Mouse (Mus musculus) embryonic facial prominence, embryonic 14.5 days (tissue): ENCODE data around the gene Chn1. TPM values are rescaled to one million over a fixed set of nuclear protein-coding genes. Genes with fewer than 3 reads are reported as not detected.
A peak's percentile ranks its signal among the peaks of the same experiment; 100 is the strongest.

ENCODE experiments used
- ATAC-seq: fragments of 200-750 bp; cut with Nextera tagmentation; 2 replicates; pipeline ENCODE4 v1.8.0; 2017; ENCODE audit warnings: low read depth, moderate number of reproducible peaks, moderate TSS enrichment
- DNase-seq: peaks from one replicate; pipeline ENCODE4 v3.0.0-alpha.2; 2015; ENCODE audit warnings: low spot score
- H3K27ac ChIP-seq: fragments of 300-500 bp; sonication (generic); replicated peaks from 2 replicates; pipeline ENCODE4 v1.5.1; 2014; ENCODE audit warnings: low read depth, mild to moderate bottlenecking, low read length, moderate library complexity
- H3K27me3 ChIP-seq: fragments of 300-500 bp; sonication (generic); replicated peaks from 2 replicates; pipeline ENCODE4 v1.6.1; 2014; ENCODE audit warnings: low read length; ENCODE audit not compliant: control insufficient read depth, insufficient read depth
- H3K36me3 ChIP-seq: fragments of 300-500 bp; sonication (generic); 2 replicates; pipeline ENCODE4 v1.6.1; 2014; ENCODE audit warnings: low read length, mixed read lengths; ENCODE audit not compliant: control insufficient read depth, insufficient read depth
- H3K4me1 ChIP-seq: fragments of 300-500 bp; sonication (generic); 2 replicates; pipeline ENCODE4 v1.6.1; 2014; ENCODE audit warnings: antibody characterized with exemption, low read length; ENCODE audit not compliant: control insufficient read depth, insufficient read depth
- H3K4me2 ChIP-seq: fragments of 300-500 bp; sonication (generic); 2 replicates; pipeline ENCODE4 v1.6.1; 2014; ENCODE audit warnings: low read depth, mild to moderate bottlenecking, low read length, moderate library complexity, mixed read lengths
- H3K4me3 ChIP-seq: fragments of 300-500 bp; sonication (generic); 2 replicates; pipeline ENCODE4 v1.5.1; 2014; ENCODE audit warnings: low read depth, mild to moderate bottlenecking, low read length
- H3K9ac ChIP-seq: fragments of 300-500 bp; sonication (generic); 2 replicates; pipeline ENCODE4 v1.6.1; 2014; ENCODE audit warnings: low read depth, mild to moderate bottlenecking, low read length, moderate library complexity, mixed read lengths
- H3K9me3 ChIP-seq: fragments of 300-500 bp; sonication (generic); 2 replicates; pipeline ENCODE4 v1.6.1; 2016; ENCODE audit warnings: low read length; ENCODE audit not compliant: control insufficient read depth
- WGBS: fragments of 180-500 bp; shearing (Covaris S2); extraction: QIAGEN DNeasy Blood & Tissue Kit; methylation state at CpG from one replicate; pipeline ENCODE4 v1.1.7; 2014; 5-methylcytosine and 5-hydroxymethylcytosine counted together
- polyA plus RNA-seq: library from polyadenylated mRNA; unstranded; fragments of >200 nt; fragmentation: Nextera tagmentation; extraction: Ambion mirVana; gene quantifications from 2 replicates; pipeline ENCODE4 v1.2.1, GENCODE M21; 2014

Gene Chn1
- polyA plus RNA-seq, 1 experiment from 2014 or later = 35.5 TPM

DNA sequence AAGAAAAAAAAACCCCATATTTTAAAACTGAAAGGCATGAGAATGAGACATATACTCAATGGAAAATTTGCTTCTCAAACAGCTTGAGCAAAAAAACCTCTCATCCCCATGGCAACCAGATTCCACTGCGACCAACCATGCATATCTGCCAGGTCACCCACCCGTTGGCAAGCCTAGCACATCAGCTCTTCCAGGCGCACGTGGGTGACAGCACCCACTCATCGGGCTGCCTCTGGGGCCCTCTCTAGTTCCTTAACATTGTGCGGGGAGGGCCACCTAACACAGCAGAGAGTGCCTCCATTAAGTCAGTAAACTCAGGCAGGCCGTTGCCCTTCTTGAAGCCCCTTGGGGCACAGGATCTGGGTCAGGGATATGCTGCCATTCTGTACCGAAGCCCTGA is 170.1 kb downstream of the Chn1 start:
- Histone ChIP-seq H3K36me3 (no peaks in the 10 kb centered on the region), H3K9ac (no peak overlapping the region), H3K27ac (no peak overlapping the region), H3K4me3 (no peak overlapping the region), H3K4me1 (0 out of 2 replicates have a peak, but pooled peaks cover 7% of the 10 kb centered on the region), H3K9me3 (no peaks in the 10 kb centered on the region), H3K27me3 (no peaks in the 10 kb centered on the region), H3K4me2 (no peak overlapping the region)
- ATAC-seq (no peak), DNase-seq (no peak)
- 67% methylated on average over 8 of the region's 8 CpGs for WGBS

DNA sequence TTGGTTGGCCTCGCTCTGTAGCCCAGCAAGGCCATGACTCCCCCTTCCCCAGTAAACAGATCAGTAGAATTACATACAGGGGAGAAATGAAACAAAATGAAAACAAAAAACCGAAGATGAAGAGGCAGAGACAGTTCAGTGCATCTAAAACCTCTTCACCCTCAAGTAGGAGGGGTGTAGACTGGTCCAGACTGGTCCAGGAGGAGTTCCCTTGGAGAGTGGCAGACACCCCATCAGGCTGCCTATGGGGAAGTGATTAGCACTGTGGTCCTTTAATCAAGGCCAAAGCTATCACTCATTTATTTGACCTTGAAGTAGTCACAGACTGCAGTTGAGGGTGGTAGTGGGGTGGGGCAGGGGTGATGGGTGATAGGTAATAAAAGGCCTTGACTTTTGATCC is 170.6 kb downstream of the Chn1 start:
- no peak for ATAC-seq
- no peaks in the 10 kb centered on the region for H3K9me3 ChIP-seq
- WGBS = 70% methylated on average over 2 of the region's 2 CpGs

DNA sequence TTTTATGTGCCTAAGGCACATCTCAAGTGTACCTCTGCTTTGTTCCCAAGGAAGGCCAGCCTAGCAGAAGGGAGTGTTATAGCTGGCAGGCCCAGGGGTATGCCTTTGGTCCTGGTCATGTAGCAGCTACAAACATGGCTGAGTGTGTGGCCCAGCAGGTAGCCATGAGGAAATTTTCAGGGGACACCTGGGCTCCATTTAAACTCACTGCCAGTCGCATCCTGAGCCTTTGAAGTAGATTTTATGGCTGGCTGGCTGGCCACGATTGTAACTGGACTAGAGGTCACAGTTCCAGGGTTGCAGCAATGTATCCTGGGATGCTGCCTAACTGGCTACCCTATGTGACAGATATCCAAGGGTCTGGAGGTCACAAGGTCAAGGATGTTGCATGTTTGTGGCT is 174.5 kb downstream of the Chn1 start:
- no peaks in the 10 kb centered on the region for H3K36me3 ChIP-seq
- 52% methylated on average over 2 of the region's 2 CpGs for WGBS
- H3K4me3 ChIP-seq = no peak overlapping the region
- no peak overlapping the region for H3K27ac ChIP-seq
- no peak for DNase-seq
- ATAC-seq = no peak
- no peak overlapping the region for H3K9ac ChIP-seq
- no peaks in the 10 kb centered on the region for H3K9me3 ChIP-seq
- H3K4me2 ChIP-seq = no peak overlapping the region
- 0 out of 2 replicates have a peak, but pooled peaks cover 11% of the 10 kb centered on the region for H3K4me1 ChIP-seq
- no peaks in the 10 kb centered on the region for H3K27me3 ChIP-seq

More for the DNA sequence above, 170.6 kb downstream of the Chn1 start:
- no peaks in the 10 kb centered on the region for H3K27me3 ChIP-seq
- no peak overlapping the region for H3K27ac ChIP-seq
- H3K9ac ChIP-seq = no peak overlapping the region
- no peak overlapping the region for H3K4me3 ChIP-seq
- H3K36me3 ChIP-seq = no peaks in the 10 kb centered on the region
- no peak overlapping the region for H3K4me2 ChIP-seq
- DNase-seq = no peak
- 0 out of 2 replicates have a peak, but pooled peaks cover 7% of the 10 kb centered on the region for H3K4me1 ChIP-seq

DNA sequence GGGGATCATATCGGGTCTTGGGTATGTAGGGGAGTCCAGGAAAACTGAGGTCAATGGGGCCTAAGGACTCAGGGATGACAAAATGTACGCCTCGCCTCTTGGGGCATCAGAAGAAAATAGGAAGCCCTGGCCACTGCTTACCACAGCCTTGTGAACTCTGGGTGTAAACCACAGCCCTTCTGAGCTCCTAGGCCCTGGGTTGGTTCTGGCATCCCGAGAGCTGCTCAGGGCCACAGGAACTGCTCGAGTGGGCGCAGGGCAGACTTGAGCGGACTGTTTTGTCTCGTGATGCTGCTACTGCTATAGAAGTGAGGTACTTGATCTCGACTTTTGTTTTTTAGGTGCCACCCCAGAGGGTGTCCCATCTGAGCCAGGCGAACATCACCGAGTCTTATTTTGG is 177.4 kb downstream of the Chn1 start:
- no peaks in the 10 kb centered on the region for H3K9me3 ChIP-seq

DNA sequence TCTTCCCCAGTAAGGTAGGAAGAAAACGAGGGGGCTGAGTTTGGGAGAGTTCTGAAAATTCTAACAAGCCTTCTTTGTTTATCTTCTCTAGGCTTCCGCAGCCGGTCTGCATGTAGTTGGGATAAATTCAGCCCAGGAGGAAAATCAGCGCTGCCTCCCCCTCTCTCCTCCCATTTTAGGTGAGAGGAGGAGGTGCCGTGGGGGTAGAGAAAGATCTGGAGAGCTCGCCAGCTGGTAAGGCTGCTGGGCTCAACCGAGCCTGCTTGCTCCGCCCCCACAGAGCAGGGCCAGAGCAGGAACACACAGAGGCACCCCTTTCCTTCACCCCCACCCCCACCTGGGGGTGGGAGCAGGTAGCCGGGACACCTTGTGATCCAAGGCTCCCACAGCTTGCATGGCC is 178.4 kb downstream of the Chn1 start:
- Histone ChIP-seq H3K9me3 (no peaks in the 10 kb centered on the region), H3K4me1 (peaks cover 25% of the 10 kb centered on the region), H3K36me3 (no peaks in the 10 kb centered on the region), H3K27me3 (no peaks in the 10 kb centered on the region), H3K9ac (peak overlapping the region; percentile 8; the same call in 1 of the 2 replicates), H3K27ac (peak overlapping the region; percentile 48; the same call in 1 of the 2 replicates), H3K4me2 (peak overlapping the region; percentile 47), H3K4me3 (peak overlapping the region; percentile 6; the same call in 1 of the 2 replicates)
- 11% methylated on average over 7 of the region's 9 CpGs for WGBS
- ATAC-seq (peak; percentile 62), DNase-seq (peak; percentile 70)

More for the DNA sequence above, 177.4 kb downstream of the Chn1 start:
- H3K4me3 ChIP-seq = no peak overlapping the region
- H3K4me2 ChIP-seq = no peak overlapping the region
- no peak overlapping the region for H3K27ac ChIP-seq
- H3K4me1 ChIP-seq = peaks cover 16% of the 10 kb centered on the region
- ATAC-seq (no peak), DNase-seq (no peak)
- no peak overlapping the region for H3K9ac ChIP-seq
- 95% methylated on average over 11 of the region's 11 CpGs for WGBS
- H3K27me3 ChIP-seq = no peaks in the 10 kb centered on the region
- H3K36me3 ChIP-seq = no peaks in the 10 kb centered on the region

DNA sequence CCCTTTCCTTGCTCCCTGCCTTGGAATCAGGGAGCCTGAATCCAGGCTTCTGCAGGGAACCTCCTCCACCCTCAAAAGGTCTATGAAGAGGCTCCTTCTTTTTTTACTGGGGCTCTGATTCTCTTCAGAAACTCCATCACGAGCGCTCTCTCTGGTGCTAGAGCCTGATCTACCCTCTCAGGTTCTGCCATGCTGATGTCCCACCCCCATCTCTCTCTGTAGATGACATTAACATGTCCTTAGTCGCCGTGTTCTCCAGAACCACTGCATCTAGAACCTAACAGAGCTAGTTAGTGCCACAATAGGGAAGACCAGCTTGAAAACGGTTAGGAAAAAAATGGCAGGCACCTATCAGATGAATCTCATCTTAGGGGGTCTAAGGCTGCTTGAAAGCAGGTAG is 178.8 kb downstream of the Chn1 start:
- Histone ChIP-seq H3K4me2 (peak overlapping the region; percentile 47), H3K4me3 (0 out of 2 replicates have a peak overlapping the region, but pooled peaks have one; percentile 6)
- ATAC-seq = no peak

DNA sequence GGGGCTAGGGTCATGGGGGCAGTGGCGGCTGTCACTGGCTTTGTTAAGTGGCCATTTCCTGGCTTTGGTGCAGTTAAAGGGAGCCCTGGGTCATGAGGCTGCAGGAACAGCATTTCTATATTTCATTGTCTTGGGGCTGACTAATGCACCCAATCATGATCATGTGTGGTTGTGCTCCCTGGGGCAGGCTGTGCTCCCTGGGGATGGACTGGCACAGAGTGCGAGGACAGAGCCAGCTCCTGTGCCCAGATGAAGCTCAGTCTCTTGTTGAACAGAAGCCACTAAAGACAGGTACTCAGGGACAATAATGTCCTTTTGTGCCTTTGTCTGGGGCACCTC is 182.1 kb downstream of the Chn1 start:
- H3K4me1 ChIP-seq = peaks cover 38% of the 10 kb centered on the region
- no peaks in the 10 kb centered on the region for H3K9me3 ChIP-seq
- H3K36me3 ChIP-seq = no peaks in the 10 kb centered on the region
- H3K9ac ChIP-seq = no peak overlapping the region
- H3K27me3 ChIP-seq = no peaks in the 10 kb centered on the region
- no peak overlapping the region for H3K4me3 ChIP-seq
- ATAC-seq (no peak), DNase-seq (no peak)
- 54% methylated on average over 2 of the region's 2 CpGs for WGBS
- no peak overlapping the region for H3K4me2 ChIP-seq
- no peak overlapping the region for H3K27ac ChIP-seq

More for the DNA sequence above, 178.8 kb downstream of the Chn1 start:
- H3K36me3 ChIP-seq = no peaks in the 10 kb centered on the region
- H3K9me3 ChIP-seq = no peaks in the 10 kb centered on the region
- H3K27me3 ChIP-seq = no peaks in the 10 kb centered on the region
- peak overlapping the region; percentile 48 for H3K27ac ChIP-seq
- peaks cover 25% of the 10 kb centered on the region for H3K4me1 ChIP-seq
- no peak overlapping the region; the same call in 1 of the 2 replicates for H3K9ac ChIP-seq
- DNase-seq = no peak
- 70% methylated on average over 5 of the region's 5 CpGs for WGBS

DNA sequence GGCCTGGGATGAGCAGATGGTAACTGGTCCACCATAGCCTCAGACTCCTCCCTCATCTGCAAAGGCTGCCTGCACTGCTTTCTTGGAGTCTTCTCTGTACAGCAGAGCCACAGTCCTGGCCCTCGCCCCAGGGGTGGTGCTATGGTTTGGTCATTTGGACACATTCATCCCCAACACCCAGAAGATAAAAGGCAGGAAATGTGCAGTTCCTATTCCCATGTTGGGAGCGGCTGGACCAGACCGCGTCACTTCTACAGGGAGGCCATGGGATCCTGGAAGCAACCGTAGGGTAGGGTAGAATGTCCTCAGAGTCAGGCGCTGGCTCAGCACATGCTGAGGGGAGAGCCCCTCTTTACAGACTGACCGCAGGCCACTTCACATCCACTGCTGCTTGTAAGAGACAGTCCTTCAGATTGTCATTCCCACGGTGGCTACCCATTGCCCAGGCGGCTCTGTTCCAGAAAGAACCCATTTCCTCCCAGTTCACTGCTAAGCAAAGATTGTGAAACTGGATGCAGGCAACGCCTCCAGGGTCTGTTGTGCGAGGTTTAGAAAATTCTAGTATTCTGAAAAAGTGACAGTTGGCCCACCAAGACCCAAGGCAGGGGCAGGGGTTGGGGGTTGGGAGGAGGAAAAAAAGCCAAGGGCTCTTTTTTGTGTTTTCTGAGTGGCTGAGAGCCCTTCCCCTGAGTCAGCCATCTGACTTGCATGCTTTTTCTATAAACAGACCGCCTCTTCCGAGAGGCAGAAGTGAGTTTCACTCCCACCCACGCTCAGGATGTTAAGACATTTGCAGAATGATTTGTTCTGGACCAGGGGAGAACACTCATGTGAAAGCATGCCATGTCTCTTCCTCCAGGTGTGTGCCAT is 182.7 kb downstream of the Chn1 start:
- no peak overlapping the region for H3K27ac ChIP-seq
- 61% methylated on average over 14 of the region's 14 CpGs for WGBS
- no peak overlapping the region for H3K9ac ChIP-seq
- peaks cover 38% of the 10 kb centered on the region for H3K4me1 ChIP-seq
- H3K4me2 ChIP-seq = no peak overlapping the region
- ATAC-seq (no peak), DNase-seq (peak; percentile 51)
- H3K9me3 ChIP-seq = no peaks in the 10 kb centered on the region
- H3K4me3 ChIP-seq = no peak overlapping the region
- H3K27me3 ChIP-seq = no peaks in the 10 kb centered on the region
- no peaks in the 10 kb centered on the region for H3K36me3 ChIP-seq

DNA sequence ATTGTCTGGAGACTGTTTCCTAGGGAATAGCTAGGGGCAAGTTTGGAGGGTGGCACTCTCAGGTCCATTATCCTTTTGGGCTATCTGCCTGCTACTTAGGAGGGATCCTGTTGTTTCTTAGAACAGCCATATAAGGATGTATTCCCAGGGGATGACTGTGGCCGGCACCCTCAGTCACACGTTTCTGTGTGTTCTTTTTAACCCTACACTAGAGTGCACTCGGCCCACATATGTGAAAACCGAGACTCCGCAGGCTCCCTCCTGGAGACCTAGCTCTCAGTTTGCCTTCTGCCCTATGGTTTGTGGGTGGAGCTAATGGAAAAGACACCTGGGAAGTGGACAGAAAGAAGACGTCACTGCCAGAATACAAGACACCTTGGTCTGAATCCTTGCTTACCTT is 183.9 kb downstream of the Chn1 start:
- ATAC-seq = no peak

More for the DNA sequence above, 183.9 kb downstream of the Chn1 start:
- Histone ChIP-seq H3K9ac (no peak overlapping the region), H3K4me3 (no peak overlapping the region), H3K4me1 (peaks cover 32% of the 10 kb centered on the region), H3K9me3 (no peaks in the 10 kb centered on the region), H3K27ac (no peak overlapping the region), H3K4me2 (no peak overlapping the region), H3K36me3 (no peaks in the 10 kb centered on the region), H3K27me3 (no peaks in the 10 kb centered on the region)
- DNase-seq = no peak
- WGBS = 36% methylated on average over 6 of the region's 6 CpGs
